Mouse (Mus musculus) forebrain, embryonic 14.5 days (tissue): ENCODE measurements around the gene Kcnh5. TPM values are rescaled to one million over a fixed set of nuclear protein-coding genes. Genes with fewer than 3 reads are reported as not detected.

Experiments used
- ATAC-seq: fragments of 200-750 bp; cut with Nextera tagmentation; 2 replicates; pipeline ENCODE4 v1.8.0; 2017; ENCODE audit warnings: mild to moderate bottlenecking, moderate library complexity
- DNase-seq: peaks from one replicate; pipeline ENCODE4 v3.0.0-alpha.2; 2015; ENCODE audit warnings: low spot score
- H3K27ac ChIP-seq: fragments of 300-500 bp; sonication (generic); 2 replicates; pipeline ENCODE4 v1.5.1; 2014; ENCODE audit warnings: low read depth, mild to moderate bottlenecking, control low read depth, low read length, moderate library complexity
- H3K27me3 ChIP-seq: fragments of 300-500 bp; sonication (generic); replicated peaks from 2 replicates; pipeline ENCODE4 v1.6.1; 2014; ENCODE audit warnings: low read length, control low read depth, mixed read lengths; ENCODE audit not compliant: control insufficient read depth, insufficient read depth
- H3K36me3 ChIP-seq: fragments of 300-500 bp; sonication (generic); 2 replicates; pipeline ENCODE4 v1.6.1; 2014; ENCODE audit warnings: low read length, control low read depth; ENCODE audit not compliant: control insufficient read depth, insufficient read depth
- H3K4me1 ChIP-seq: fragments of 300-500 bp; sonication (generic); 2 replicates; pipeline ENCODE4 v1.6.1; 2014; ENCODE audit warnings: antibody characterized with exemption, low read length, control low read depth; ENCODE audit not compliant: control insufficient read depth, insufficient read depth
- H3K4me2 ChIP-seq: fragments of 300-500 bp; sonication (generic); 2 replicates; pipeline ENCODE4 v1.6.1; 2014; ENCODE audit warnings: mild to moderate bottlenecking, control low read depth, low read length
- H3K4me3 ChIP-seq: fragments of 300-500 bp; sonication (generic); 2 replicates; pipeline ENCODE4 v1.5.1; 2014; ENCODE audit warnings: low read depth, low read length, control low read depth
- H3K9ac ChIP-seq: fragments of 300-500 bp; sonication (generic); 2 replicates; pipeline ENCODE4 v1.6.1; 2014; ENCODE audit warnings: mild to moderate bottlenecking, low read length, control low read depth, moderate library complexity
- H3K9me3 ChIP-seq: fragments of 300-500 bp; sonication (generic); replicated peaks from 2 replicates; pipeline ENCODE4 v1.6.1; 2016; ENCODE audit warnings: low read length, control low read depth, mixed read lengths; ENCODE audit not compliant: control insufficient read depth
- WGBS: fragments of 180-500 bp; shearing (Covaris S2); extraction: QIAGEN DNeasy Blood & Tissue Kit; methylation state at CpG from one replicate; pipeline ENCODE4 v1.1.7; 2014; 5-methylcytosine and 5-hydroxymethylcytosine counted together
- polyA plus RNA-seq: library from polyadenylated mRNA; unstranded; fragments of >200 nt; fragmentation: Nextera tagmentation; extraction: Ambion mirVana; gene quantifications from 2 replicates; pipeline ENCODE4 v1.2.1, GENCODE M21; 2014

Kcnh5 gene
- 0.77 and 1.8 TPM in 2 replicates for polyA plus RNA-seq

DNA sequence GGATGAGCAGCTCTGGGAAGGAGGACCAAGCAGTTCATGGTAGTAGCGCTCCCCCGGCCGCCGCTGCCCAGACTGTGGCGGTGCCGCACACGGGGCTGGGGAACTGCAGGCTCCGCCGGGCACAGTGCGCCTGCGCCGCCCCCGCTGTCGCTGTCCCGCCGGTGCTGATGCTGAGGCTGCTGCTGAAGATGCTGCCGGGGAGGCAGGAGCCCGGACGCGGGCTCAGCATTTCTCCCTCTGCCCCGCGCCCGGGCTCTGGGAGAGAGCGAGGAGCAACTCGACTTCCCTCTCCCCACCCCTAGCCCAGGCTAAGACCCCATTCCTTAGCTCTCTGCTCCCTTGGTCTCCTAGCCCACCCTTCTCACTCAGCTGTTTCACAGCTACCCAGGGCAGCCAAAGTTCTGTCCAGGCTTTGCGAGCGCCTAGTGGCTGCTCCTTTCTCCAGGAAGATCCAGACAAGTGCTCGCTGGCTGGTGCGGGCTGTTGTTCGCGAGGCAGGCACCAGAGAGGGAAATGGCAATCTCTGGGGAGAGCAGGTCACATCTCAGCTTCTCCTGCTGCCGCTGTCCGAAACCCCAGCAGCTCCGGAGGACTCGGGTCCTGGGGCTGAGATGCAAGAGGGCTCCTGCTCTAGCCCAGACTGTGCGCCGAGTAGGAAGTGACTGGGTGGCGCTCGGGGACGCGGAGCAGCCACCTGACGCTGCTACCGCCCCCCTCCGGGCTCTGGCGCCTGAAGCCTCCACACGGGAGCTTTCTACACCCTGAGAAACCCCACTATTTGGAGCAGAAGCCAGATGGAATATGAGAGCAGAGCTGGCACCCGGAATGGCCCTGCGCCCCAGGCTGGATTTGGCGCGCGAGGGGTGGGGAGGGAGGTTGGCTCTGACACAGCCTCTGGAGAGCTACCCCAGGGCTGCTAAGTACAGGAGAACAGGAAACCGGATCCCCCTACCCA, at the start of gene Kcnh5:
Kcnh5 (minus strand) TSS at position 642 of the 955 bp plus-strand sequence.
- ATAC-seq (peak; percentile 92), DNase-seq (peak; percentile 87)
- H3K9ac ChIP-seq: peak within 1 kb of the TSS; percentile 72
- H3K27me3 ChIP-seq: no peaks in the 10 kb centered on the region
- H3K36me3 ChIP-seq: no peaks in the 10 kb centered on the region
- WGBS: under 1% methylated on average over 48 of the region's 52 CpGs
- peak within 1 kb of the TSS; percentile 79 for H3K4me2 ChIP-seq
- no peaks in the 10 kb centered on the region for H3K9me3 ChIP-seq
- H3K4me3 ChIP-seq: peak within 1 kb of the TSS; percentile 69
- H3K27ac ChIP-seq: peak within 1 kb of the TSS; percentile 86
- H3K4me1 ChIP-seq: peaks cover 17% of the 10 kb centered on the region

DNA sequence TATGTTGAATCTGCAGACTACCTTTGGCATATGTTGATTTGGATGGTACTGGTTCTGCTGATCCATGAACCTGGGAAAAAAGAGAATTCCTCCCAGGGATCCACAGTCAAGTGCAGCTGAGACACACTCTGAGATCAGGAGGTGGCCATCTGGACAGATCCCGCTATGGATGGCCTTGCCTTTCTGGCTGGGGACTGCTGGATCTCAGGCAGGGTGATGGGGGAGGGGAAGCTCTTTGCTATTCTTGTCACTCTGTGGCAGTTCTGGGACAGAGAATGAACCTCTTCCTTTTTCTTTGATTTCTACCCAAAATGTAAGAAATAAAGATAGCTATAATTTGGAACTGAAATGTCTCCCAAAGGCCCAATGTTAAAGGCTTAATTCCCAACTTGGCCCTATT, 46.8 kb upstream of the Kcnh5 start:
- no peak overlapping the region for H3K9ac ChIP-seq
- H3K9me3 ChIP-seq: no peaks in the 10 kb centered on the region
- H3K36me3 ChIP-seq: no peaks in the 10 kb centered on the region
- H3K4me3 ChIP-seq: no peak overlapping the region
- no peak overlapping the region for H3K27ac ChIP-seq
- no peak overlapping the region for H3K4me2 ChIP-seq
- ATAC-seq (no peak), DNase-seq (no peak)
- no peaks in the 10 kb centered on the region for H3K4me1 ChIP-seq
- 79% methylated on average over 1 of the region's 1 CpGs for WGBS
- no peaks in the 10 kb centered on the region for H3K27me3 ChIP-seq

DNA sequence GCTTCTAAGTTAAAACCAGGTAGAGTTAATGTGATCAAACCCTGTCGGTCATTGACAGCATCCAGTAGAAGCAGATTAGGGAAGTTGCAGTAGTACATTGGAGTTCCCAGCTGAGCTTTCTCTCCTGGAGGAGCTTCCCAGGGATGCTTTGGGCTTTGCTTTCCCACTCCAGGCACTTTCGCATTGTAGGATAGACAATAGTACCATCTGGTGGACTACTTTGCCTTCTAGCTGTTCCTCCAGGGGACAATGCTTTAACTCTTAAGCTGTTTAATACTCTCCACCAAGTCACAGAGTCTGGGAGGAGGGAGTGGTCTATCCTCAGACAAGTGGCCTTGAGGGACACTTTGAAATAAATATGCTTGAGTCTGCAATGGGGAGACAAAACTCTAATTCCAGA, 12.3 kb upstream of the Kcnh5 start:
- DNase-seq: peak; percentile 10

DNA sequence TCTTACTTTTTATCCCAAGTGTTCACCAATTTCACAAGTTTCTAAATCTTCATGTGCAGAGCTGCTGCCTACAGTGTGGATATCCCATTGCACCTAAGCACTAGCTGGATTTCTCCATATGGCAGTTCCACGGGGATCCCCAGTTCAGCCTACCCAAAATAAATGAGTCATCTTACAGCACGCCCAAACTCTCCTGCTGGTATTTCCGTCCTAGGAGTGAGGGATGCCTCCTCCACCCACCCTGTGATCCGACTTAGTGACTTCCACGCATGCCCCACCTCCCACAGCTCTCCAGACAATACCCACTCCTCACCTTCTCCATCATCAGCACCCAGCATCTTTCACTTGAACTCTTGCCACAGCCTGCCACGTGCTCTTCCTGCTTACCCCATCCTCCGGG, 5.5 kb upstream of the Kcnh5 start:
- H3K9ac ChIP-seq: no peak overlapping the region
- no peaks in the 10 kb centered on the region for H3K9me3 ChIP-seq

More for the DNA sequence above, 12.3 kb upstream of the Kcnh5 start:
- 63% methylated on average over 2 of the region's 2 CpGs for WGBS
- H3K27me3 ChIP-seq: no peaks in the 10 kb centered on the region
- H3K4me3 ChIP-seq: no peak overlapping the region
- H3K27ac ChIP-seq: no peak overlapping the region
- ATAC-seq: no peak
- H3K4me2 ChIP-seq: no peak overlapping the region
- no peaks in the 10 kb centered on the region for H3K9me3 ChIP-seq
- no peaks in the 10 kb centered on the region for H3K36me3 ChIP-seq
- no peak overlapping the region for H3K9ac ChIP-seq
- H3K4me1 ChIP-seq: no peaks in the 10 kb centered on the region

DNA sequence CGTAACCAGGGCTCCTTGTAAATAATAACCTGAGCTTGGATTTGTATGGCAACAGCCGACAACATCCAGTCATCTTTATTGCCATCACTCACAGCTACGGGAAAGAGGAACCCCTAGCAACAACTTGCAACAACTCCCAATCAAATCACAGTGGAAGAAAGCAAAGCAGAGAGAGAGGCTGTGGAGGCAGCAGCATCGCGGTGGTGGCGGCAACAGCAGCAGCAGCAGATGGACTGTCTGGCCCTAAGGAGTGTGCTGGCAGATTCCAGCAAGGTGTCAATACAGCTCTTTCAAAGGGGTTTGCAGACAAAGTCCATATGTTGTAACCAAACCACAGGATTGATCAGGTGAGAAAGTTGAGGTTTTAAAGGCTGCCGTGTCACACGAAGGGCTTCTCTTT, 2.4 kb upstream of the Kcnh5 start:
- ATAC-seq: peak; percentile 33; the same call in 1 of the 2 replicates
- 44% methylated on average over 8 of the region's 8 CpGs for WGBS
- Histone ChIP-seq H3K9ac (no peak overlapping the region), H3K4me1 (peaks cover 17% of the 10 kb centered on the region), H3K27me3 (no peaks in the 10 kb centered on the region), H3K27ac (no peak overlapping the region), H3K4me3 (no peak overlapping the region), H3K4me2 (no peak overlapping the region), H3K9me3 (no peaks in the 10 kb centered on the region), H3K36me3 (no peaks in the 10 kb centered on the region)
- peak; percentile 71 for DNase-seq

More for the DNA sequence above, 5.5 kb upstream of the Kcnh5 start:
- peaks cover 10% of the 10 kb centered on the region for H3K4me1 ChIP-seq
- WGBS: 77% methylated on average over 7 of the region's 7 CpGs
- H3K36me3 ChIP-seq: no peaks in the 10 kb centered on the region
- no peak overlapping the region for H3K4me2 ChIP-seq
- H3K27ac ChIP-seq: no peak overlapping the region
- no peak for ATAC-seq
- no peak for DNase-seq
- no peak overlapping the region for H3K4me3 ChIP-seq
- H3K27me3 ChIP-seq: no peaks in the 10 kb centered on the region

DNA sequence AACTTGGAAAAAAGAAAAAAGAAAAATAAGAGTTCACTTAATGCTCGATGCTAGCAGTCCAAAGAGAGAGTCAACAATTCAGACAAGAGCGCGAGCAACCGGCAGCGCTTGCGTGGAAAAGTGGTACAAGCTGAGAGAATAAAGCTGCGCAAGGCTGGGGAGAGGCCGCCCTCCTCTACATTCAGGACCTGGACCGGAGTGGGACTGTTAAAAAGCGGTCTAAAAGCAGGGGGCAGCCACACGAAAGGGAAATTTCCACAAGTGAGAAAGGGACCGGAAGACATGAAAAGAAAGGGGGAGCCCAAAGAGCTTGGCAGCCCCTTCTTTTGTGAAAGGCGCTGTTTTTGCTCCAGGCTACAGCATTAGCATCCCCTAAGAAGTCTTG, 506 bp upstream of the Kcnh5 start:
- Histone ChIP-seq H3K36me3 (no peaks in the 10 kb centered on the region), H3K9ac (peak overlapping the region; percentile 72), H3K27me3 (no peaks in the 10 kb centered on the region), H3K27ac (peak overlapping the region; percentile 86), H3K4me1 (peaks cover 17% of the 10 kb centered on the region), H3K4me2 (peak overlapping the region; percentile 79), H3K4me3 (peak overlapping the region; percentile 69), H3K9me3 (no peaks in the 10 kb centered on the region)
- DNase-seq: peak; percentile 58
- WGBS: 2% methylated on average over 13 of the region's 13 CpGs
- peak; percentile 27; the same call in 1 of the 2 replicates for ATAC-seq

DNA sequence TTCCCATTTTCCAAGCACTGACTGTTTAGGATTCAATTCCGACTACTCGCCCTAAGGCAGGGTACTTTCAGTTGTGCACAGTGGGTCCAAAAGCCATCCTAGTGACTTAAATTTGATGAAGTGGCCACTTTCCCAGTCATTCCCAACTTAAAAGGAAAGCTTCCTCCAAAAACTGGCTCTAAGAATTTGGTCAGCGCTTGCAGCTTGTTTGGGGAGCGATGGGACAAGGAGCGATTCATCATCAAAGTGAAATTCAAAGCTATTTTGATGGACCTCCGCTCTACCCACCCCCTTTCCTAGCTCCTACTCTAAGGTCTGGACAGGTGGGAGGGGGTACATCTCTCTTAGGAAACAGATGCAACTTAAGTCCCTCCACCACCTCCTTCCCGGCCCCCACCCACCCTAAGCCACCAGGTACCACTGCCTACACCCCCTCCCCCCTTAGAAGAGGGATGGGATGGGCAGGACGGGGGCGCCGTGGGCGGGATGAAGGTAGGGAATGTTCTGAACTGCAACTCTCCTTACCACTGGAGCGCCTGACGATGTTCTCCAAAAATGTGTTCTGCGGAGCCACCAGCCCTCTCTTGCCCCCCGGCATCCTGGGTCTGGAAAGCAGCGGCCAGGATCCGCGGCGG, 1.1 kb downstream of the Kcnh5 start:
- WGBS: 2% methylated on average over 16 of the region's 19 CpGs
- H3K27me3 ChIP-seq: no peaks in the 10 kb centered on the region
- peak overlapping the region; percentile 69 for H3K4me3 ChIP-seq
- H3K9ac ChIP-seq: peak overlapping the region; percentile 72
- DNase-seq: no peak
- no peaks in the 10 kb centered on the region for H3K36me3 ChIP-seq
- H3K9me3 ChIP-seq: no peaks in the 10 kb centered on the region
- peaks cover 17% of the 10 kb centered on the region for H3K4me1 ChIP-seq
- peak overlapping the region; percentile 86 for H3K27ac ChIP-seq
- ATAC-seq: peak; percentile 30
- H3K4me2 ChIP-seq: peak overlapping the region; percentile 79

DNA sequence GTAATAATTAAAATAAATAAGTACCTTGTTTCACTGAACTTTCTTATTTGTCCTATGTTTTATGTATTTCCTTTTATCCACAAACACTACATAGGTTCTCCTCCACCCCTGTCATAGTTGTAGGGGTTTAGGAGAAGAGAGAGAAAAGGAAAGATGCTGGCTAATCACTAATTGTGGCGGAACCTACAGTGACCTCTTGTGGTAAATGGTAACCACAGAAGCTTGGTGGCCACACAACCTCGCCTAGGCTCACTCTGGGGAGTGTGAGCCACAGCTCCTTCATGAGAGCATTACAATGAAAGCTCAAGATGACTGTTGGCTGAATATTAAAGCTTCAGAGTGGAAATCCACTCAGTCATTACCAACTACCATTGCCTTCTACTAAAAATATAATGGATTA, 6.2 kb downstream of the Kcnh5 start:
- WGBS: 25% methylated on average over 2 of the region's 2 CpGs
- Histone ChIP-seq H3K4me1 (peaks cover 4% of the 10 kb centered on the region; the same call in 1 of the 2 replicates), H3K36me3 (no peaks in the 10 kb centered on the region), H3K27me3 (no peaks in the 10 kb centered on the region), H3K9me3 (no peaks in the 10 kb centered on the region), H3K4me2 (no peak overlapping the region), H3K9ac (no peak overlapping the region), H3K4me3 (no peak overlapping the region), H3K27ac (no peak overlapping the region)
- DNase-seq: peak; percentile 45
- no peak for ATAC-seq
